ENCODE assay signal across 13 mouse cellular contexts in the genomic region with DNA sequence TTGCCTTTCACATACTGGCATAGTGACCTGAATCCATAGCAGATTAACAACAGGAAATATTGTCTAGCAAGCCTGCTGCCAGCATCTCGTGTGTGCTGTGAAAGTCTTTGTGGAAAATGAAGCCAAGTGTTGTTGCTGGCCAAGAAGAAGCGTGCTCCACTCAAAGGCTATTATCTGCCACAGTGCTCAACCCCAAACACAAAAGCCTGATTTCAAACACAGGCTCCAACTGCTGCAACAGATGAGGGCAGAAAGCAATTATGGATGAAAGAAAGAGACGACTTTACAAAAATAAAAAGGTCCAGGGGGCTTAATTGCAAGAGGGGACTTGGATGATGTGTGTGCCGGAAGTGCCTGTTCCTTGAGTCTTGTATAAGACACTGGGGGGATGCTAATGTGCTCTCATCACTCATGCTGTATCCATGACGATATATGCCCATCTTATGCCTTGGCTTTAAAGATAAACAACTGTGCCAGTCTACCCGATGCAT.
DNase-seq lines count a peak whose midpoint lies in the region; ATAC-seq and TF ChIP-seq lines count a peak whose summit lies in the region.
"Had no signal": no experiment of that assay in that cellular context is flagged by ENCODE, and none has a peak within 500 bp of the region (broad histone marks: within the 10 kb centered on the region; RNA-seq: fewer than 3 reads in every experiment).

No protein-coding gene starts in this region.

- H3K9ac ChIP-seq in forebrain, postnatal 0 days = peak overlapping the region; percentile 32; the same call in 1 of the 2 replicates
- no peak overlapping the region for H3K9ac ChIP-seq in midbrain, embryonic 15.5 days
- no peak overlapping the region for H3K9ac ChIP-seq in stomach, postnatal 0 days (ENCODE audit: low read length)
- H3K9ac ChIP-seq: limb, embryonic 12.5 days; stomach, embryonic 15.5 days had no signal

- TF ChIP-seq CTCF in forebrain, postnatal 0 days (IDR thresholded peaks at IDR 0.05; ENCODE audit: low read depth) = no peak
- no peak for TF ChIP-seq CTCF in stomach, postnatal 0 days (IDR thresholded peaks at IDR 0.05; ENCODE audit: low read depth)

- WGBS in heart, embryonic 10.5 days = 72% methylated on average over 6 of the region's 6 CpGs
- 5% methylated on average over 6 of the region's 6 CpGs for WGBS in forebrain, postnatal 0 days
- 15% methylated on average over 6 of the region's 6 CpGs for WGBS in midbrain, embryonic 15.5 days
- 53% methylated on average over 6 of the region's 6 CpGs for WGBS in stomach, postnatal 0 days

- DNase-seq in heart, postnatal 10 days = peak; percentile 11 to 23
- DNase-seq in heart, embryonic 10.5 days (ENCODE audit: low spot score) = no peak
- peak; percentile 64 for DNase-seq in brain, adult 2 months (ENCODE audit: low read depth, low spot score)
- peak; percentile 85 for DNase-seq in forebrain, postnatal 0 days
- no peak for DNase-seq in embryo, embryonic 9.5 days (ENCODE audit: extremely low spot score)
- no peak for DNase-seq in stomach, postnatal 0 days (ENCODE audit: low spot score)
- no peak for DNase-seq in adrenal gland, postnatal 4 days (ENCODE audit: low spot score in 2 of 2)
- DNase-seq: embryo, embryonic 11 days; kidney, adult 2 months; lung, postnatal 14 days had no signal

- no peak overlapping the region for H3K4me3 ChIP-seq in heart, embryonic 10.5 days
- no peak overlapping the region for H3K4me3 ChIP-seq in forebrain, postnatal 0 days (ENCODE audit: low read depth, low read length)
- H3K4me3 ChIP-seq in midbrain, embryonic 15.5 days = no peak overlapping the region
- no peak overlapping the region for H3K4me3 ChIP-seq in stomach, postnatal 0 days (ENCODE audit: low read depth, low read length)
- H3K4me3 ChIP-seq: limb, embryonic 12.5 days; stomach, embryonic 15.5 days had no signal

- H3K9me3 ChIP-seq in heart, embryonic 10.5 days = no peaks in the 10 kb centered on the region
- no peaks in the 10 kb centered on the region for H3K9me3 ChIP-seq in forebrain, postnatal 0 days (ENCODE audit: low read length)
- H3K9me3 ChIP-seq in midbrain, embryonic 15.5 days = no peaks in the 10 kb centered on the region
- H3K9me3 ChIP-seq in stomach, postnatal 0 days (ENCODE audit: control insufficient read depth, low read length) = no peaks in the 10 kb centered on the region
- H3K9me3 ChIP-seq: limb, embryonic 12.5 days; stomach, embryonic 15.5 days had no signal

- no peak overlapping the region for H3K27ac ChIP-seq in heart, embryonic 10.5 days
- peak overlapping the region; percentile 71 for H3K27ac ChIP-seq in forebrain, postnatal 0 days (ENCODE audit: low read depth, low read length)
- H3K27ac ChIP-seq in midbrain, embryonic 15.5 days = peak overlapping the region; percentile 78
- H3K27ac ChIP-seq in stomach, postnatal 0 days (replicated peaks) = no peak overlapping the region
- H3K27ac ChIP-seq: limb, embryonic 12.5 days; stomach, embryonic 15.5 days had no signal

- no peaks in the 10 kb centered on the region for H3K36me3 ChIP-seq in heart, embryonic 10.5 days
- H3K36me3 ChIP-seq in forebrain, postnatal 0 days (ENCODE audit: insufficient read depth) = no peaks in the 10 kb centered on the region
- no peaks in the 10 kb centered on the region for H3K36me3 ChIP-seq in midbrain, embryonic 15.5 days (replicated peaks)
- H3K36me3 ChIP-seq in stomach, postnatal 0 days (ENCODE audit: control insufficient read depth, insufficient read depth, low read length) = no peaks in the 10 kb centered on the region
- H3K36me3 ChIP-seq: stomach, embryonic 15.5 days had no signal

- peak overlapping the region; percentile 11 for H3K4me2 ChIP-seq in forebrain, postnatal 0 days (ENCODE audit: low read depth)
- 0 out of 2 replicates have a peak overlapping the region, but pooled peaks have one; percentile 0 for H3K4me2 ChIP-seq in midbrain, embryonic 15.5 days
- no peak overlapping the region for H3K4me2 ChIP-seq in stomach, postnatal 0 days (replicated peaks; ENCODE audit: low read depth)
- H3K4me2 ChIP-seq: limb, embryonic 12.5 days; stomach, embryonic 15.5 days had no signal

- ATAC-seq in forebrain, postnatal 0 days = peak; percentile 93
- ATAC-seq in midbrain, embryonic 15.5 days (replicated peaks) = peak; percentile 76
- no peak for ATAC-seq in stomach, postnatal 0 days (ENCODE audit: low FRiP score, low TSS enrichment)

- intact Hi-C loops in heart, postnatal 10 days (cut with DNase I) = no loop called here

- TF ChIP-seq EP300 in stomach, postnatal 0 days (optimal IDR thresholded peaks at IDR 0.05) = no peak

- peaks cover 29% of the 10 kb centered on the region for H3K4me1 ChIP-seq in heart, embryonic 10.5 days
- H3K4me1 ChIP-seq in forebrain, postnatal 0 days (ENCODE audit: insufficient read depth) = peaks cover 16% of the 10 kb centered on the region
- H3K4me1 ChIP-seq in midbrain, embryonic 15.5 days = peaks cover 31% of the 10 kb centered on the region
- H3K4me1 ChIP-seq in stomach, postnatal 0 days (replicated peaks; ENCODE audit: control insufficient read depth, insufficient read depth) = 0 out of 2 replicates have a peak, but pooled peaks cover 3% of the 10 kb centered on the region
- H3K4me1 ChIP-seq: stomach, embryonic 15.5 days had no signal

- H3K27me3 ChIP-seq in heart, embryonic 10.5 days (ENCODE audit: insufficient read depth, poor library complexity, severe bottlenecking) = no peaks in the 10 kb centered on the region
- H3K27me3 ChIP-seq in forebrain, postnatal 0 days (ENCODE audit: insufficient read depth, low read length) = no peaks in the 10 kb centered on the region
- no peaks in the 10 kb centered on the region for H3K27me3 ChIP-seq in midbrain, embryonic 15.5 days (replicated peaks)
- H3K27me3 ChIP-seq in stomach, postnatal 0 days (ENCODE audit: control insufficient read depth, insufficient read depth, low read length) = no peaks in the 10 kb centered on the region
- H3K27me3 ChIP-seq: limb, embryonic 12.5 days; stomach, embryonic 15.5 days had no signal

Comparison
In these comparisons a context has a peak if more than half of its experiments do, and no peak if none do; other contexts are left out.
1. DNase-seq: peak in heart, postnatal 10 days (2 of 2), brain, adult 2 months (single experiment) and forebrain, postnatal 0 days (single experiment); none in heart, embryonic 10.5 days (single experiment), embryo, embryonic 9.5 days (single experiment), stomach, postnatal 0 days (single experiment) and adrenal gland, postnatal 4 days (0 of 2).
2. H3K27ac ChIP-seq: peak in forebrain, postnatal 0 days (single experiment) and midbrain, embryonic 15.5 days (single experiment); none in heart, embryonic 10.5 days (single experiment) and stomach, postnatal 0 days (single experiment).